Mouse (Mus musculus) adrenal gland, postnatal 4 days (tissue): Measurements from ENCODE around the gene Mocs1. TPM values are rescaled to one million over a fixed set of nuclear protein-coding genes. Genes with fewer than 3 reads are reported as not detected.

Experiments
- DNase-seq, 2 experiments: peaks; one replicate each; pipeline ENCODE4 v3.0.0; 2021 to 2022; ENCODE audit warnings: low spot score in 2 of 2, mixed read lengths in 2 of 2
- long read RNA-seq, 2 experiments: library from polyadenylated mRNA; stranded (forward); transcript quantifications; one replicate each; pipeline ENCODE4 v2.0.0; 2021
- total RNA-seq, 2 experiments: library from RNA; stranded (reverse); gene quantifications; 2 replicates each; pipeline ENCODE4 v1.2.3; 2021

Gene Mocs1
- 10 to 100 TPM; 49.9 to 58.4 TPM for total RNA-seq
- long read RNA-seq, experiment 1, partial matches to known transcripts, result 3 of 10 reads
- long read RNA-seq, experiment 1, other reads (novel, unspliced or antisense), result 7 of 10 reads
- long read RNA-seq, experiment 2, transcript Mocs1-201 (11 exons, 2,646 nt), result major isoform, 21 of 37 reads
- long read RNA-seq, experiment 2, partial matches to known transcripts, result 5 of 37 reads
- long read RNA-seq, experiment 2, other reads (novel, unspliced or antisense), result 10 of 37 reads

DNA sequence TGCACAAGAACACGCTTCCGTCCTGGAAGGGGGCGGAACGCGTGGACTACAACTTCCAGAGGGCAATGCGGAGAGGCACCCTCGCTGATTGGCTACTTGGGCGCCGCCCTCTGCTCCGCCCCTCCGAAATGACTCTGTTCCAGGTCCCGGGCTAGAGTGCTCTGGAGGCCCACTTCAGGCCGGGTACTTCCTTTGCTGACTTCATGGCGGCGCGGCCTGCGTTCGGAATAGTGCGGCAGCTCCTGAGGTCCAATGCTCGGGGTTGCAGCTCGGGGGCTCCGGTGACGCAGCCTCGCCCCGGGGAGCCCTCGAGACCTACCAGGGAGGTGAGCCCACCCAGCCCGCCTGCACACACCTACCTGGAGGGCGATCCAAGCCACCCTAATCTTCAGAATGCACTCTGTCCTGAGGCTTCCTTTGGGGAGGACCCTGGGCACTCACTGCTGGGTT is at the start of gene Mocs1:
Gene Mocs1, plus strand, starts transcription at position 124 of the 450 bp plus-strand sequence.
- peak; percentile 81 to 90 for DNase-seq

DNA sequence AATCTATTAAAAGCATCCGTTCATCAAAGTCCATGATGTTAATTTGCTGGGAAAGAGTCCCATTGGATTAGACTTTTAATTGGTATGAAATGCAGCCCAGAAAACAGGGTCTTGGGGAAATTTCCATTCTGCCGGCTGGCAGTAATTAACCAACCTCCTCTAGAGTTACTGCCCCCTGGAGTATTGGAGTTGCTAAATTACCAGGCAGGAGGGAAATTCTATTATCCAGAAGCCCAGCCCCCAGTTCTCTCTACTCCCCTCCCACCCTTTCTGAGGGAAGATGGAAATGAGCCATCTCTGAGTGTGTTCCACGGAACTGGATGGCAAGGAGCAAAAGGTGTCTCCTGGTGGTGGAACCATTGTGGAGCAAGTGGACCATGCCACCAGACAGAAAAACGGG is 48.5 kb upstream of the Mocs1 start:
- no peak for DNase-seq

DNA sequence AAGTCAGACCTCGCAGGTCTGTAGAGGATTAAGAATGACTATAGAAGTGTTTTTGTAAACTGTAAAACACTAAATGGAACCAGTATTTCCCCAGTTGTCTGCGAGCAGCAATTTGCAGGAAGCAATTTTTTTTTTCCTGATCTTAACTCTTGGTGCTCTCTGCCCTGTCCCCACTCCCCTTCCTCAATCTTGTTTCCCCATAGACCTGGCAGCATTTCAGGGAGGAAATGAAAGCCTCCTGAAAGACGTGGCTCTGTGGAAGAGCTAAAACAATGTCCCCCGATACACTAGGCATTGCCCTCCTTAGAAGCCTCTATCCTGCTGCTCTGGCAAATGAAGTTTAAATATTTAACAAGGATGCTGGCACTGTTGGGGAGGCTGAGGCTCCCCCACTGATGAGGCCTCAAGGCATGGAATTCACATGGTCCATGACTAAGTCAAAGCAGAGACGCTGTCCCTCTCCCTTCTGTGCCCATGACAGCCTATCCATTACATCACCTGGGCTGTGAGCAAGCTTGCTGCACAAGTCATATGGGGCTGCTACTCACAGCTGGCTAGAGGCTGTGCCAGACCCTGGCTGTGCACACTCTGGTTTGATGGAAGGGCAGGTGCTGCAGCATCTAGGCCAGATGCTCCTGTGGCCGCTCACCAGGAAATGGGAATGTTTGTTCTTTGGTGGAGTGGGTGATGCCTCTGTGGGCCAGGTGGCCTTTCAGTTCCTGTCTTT is 43.8 kb upstream of the Mocs1 start:
- DNase-seq, result no peak

DNA sequence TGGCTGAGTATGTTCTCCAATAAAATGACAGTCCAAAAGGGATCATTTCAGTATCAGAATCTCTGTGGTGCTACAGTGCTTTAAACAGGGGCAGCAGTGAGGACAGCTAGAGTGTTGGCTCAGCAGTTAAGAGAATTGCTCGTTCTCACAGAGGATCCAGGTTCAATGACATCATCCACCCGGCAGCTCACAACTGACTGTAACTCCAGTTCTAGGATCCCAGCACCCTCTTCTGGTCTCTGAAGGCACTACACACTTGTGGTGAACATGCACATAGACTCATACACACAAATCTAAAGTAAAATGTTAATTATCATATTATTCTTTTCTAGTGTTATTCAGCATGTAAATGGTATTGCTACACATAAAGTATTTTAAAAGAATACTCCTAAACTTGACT is 40.4 kb upstream of the Mocs1 start:
- no peak for DNase-seq

DNA sequence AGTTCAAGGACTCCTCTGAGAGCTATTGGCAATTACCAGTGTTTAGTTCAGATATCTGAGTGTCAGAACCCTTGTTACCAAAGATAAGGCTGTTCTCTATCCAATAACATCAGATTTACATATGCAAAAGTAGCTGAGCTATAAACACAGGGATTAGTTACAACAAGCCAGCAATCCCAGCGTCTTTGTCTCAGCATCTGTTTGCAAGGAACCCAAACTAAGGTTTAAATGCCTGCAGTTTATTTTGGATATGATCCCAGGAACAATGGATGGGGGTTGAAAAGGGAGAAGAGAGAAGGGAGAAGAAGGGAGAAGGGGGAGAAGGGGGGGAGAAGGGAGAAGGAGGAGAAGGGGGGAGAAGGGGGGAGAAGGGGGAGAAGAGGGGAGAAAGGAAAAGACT is 35.4 kb upstream of the Mocs1 start:
- DNase-seq, result no peak

DNA sequence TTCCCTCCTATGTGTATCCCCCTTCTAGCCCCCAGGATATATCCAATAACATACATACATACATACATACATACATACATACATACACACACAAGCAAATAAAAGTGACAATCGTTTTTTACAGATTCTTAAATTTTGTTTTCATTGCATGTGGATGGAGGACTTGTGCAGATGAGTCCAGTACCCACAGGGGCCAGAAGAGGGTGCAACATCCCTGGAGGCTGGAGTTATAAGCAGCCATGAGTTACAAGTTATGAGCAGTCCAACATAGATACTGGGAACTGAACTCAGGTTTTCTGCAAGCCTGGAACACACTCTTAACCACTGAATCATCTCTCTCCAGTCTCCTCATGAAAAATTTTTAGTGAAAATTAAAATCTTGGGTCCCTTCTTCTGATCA is 33.3 kb upstream of the Mocs1 start:
- DNase-seq, result no peak

DNA sequence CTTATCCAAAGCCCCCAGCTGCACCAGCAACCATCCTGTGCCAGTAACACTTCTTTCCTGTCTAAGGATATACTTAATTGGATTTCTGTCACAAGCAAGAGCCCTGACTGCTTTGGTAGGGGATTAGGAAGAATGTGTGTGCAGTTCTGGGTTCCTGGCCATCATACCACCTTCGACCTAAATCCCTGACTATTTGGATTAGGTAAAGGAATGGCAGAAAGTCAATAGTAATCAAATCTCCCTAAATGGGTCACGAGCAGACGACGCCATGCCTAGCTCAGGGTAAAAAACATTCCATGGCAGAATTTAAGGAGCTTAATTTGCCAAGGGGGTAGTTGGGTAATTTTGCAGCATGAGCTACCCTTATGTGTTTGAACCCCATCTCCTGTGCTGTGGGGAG is 28.6 kb upstream of the Mocs1 start:
- DNase-seq, result no peak

DNA sequence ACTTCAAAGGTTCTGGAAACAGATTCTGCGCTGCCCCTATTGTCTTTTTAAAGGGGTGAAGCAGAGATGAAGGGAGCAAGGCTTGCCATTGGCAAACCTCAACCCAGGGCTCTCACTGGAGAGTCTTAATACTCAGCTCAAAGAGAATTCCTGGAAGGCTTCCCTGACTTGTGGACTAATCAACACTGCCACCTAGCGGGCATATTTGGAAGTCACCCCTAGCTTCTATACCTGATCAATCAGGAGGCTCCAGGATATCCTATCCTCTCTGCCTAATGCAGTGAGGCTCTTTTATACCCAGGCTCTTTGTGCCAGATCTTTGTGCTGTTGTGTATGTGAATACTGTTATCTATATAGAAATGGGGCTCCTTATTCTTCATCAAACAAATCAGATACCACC is 28.0 kb upstream of the Mocs1 start:
- peak; percentile 37 to 69 for DNase-seq

DNA sequence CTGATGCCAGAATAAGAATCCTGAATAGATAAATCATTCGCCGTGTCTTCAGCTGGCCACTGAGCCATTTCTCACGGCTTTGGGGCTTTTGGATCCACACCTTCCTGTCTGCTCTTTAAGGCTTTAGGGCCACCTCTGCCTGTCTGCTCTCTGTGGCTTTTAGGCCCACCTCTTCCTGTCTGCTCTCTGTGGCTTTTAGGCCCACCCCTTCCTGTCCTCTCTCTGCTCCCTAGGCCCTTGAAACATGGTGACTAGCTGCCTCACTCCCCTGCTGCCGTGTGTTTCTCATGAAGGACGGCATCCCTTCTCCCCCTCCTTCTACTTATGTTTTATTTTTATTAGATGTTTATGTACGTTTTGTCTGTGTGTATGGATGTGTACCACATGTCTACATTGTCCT is 25.0 kb upstream of the Mocs1 start:
- DNase-seq, result no peak

DNA sequence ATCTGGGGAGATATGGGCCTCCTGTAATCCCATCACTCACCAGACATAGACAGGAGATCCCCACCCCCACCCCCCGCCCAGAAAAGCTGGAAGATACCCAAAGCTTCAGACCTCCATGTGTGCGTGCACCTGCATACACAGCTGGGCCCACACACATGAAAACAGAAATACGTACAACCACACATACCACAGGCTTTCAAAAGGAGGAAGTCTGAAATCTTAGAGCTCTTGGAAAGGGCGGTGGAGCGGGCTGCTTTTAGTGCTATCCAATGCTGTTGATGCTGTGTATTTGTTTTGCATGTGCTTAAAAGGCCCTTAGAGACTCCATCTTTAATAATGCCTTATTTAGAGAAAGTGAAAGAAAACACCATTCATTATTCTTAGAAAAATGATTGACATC is 22.2 kb upstream of the Mocs1 start:
- DNase-seq, result no peak

DNA sequence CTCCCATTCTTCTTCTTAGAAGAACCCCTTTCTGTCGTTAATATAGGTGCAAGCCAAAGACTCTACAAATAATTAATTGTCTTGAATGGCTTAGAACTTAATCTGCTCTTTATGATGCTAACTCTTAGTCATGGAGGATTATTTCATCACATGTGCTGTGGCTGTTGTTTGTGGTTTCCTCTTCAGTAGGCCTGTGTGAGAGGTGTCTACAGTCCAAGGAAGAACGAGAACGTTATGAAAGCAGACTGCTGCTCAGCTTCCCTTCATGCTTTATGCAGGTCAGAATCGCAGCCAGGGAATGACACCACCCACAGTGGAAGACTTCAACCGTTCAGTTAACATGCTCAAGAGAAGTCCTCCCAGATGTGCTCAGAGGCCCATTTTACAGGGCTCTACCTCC is 15.2 kb upstream of the Mocs1 start:
- DNase-seq, result no peak

DNA sequence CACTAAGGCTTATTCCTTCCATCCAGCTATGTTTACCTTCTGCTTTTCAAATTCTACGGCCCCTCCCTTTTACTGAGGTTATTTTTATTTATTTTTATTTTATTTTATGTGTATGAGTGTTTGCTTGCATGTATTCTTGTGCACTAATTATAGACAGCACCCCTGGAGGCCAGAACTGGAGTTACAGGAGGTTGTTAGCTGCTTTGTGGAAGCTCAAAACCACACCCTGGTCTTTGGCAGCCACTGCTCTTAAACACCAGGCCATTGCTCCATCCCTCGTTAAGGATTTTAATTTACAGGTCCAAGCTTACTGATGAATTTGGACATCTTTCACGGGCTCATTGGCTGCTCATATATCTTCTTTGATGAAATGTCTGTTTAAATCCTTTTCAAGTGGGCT is 14.6 kb upstream of the Mocs1 start:
- DNase-seq, result no peak

DNA sequence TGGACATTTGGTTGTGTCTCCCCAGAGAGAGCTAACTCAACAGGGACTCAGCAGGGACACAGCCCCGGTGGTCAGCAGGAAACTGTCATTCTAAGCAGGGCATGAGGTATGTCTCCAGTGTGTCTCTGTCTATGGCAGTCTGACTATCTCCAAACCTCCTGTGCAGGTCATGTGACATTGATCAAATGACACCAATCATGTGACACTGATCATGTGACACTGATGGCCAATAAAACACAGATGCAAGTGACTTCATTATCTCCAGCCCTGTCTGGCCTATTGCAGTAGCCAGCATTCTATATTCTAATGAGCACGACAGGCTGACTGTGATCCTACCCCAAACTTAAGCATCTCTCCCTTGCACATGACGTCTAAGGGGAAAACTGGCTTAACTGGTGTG is 11.9 kb upstream of the Mocs1 start:
- DNase-seq, result no peak

DNA sequence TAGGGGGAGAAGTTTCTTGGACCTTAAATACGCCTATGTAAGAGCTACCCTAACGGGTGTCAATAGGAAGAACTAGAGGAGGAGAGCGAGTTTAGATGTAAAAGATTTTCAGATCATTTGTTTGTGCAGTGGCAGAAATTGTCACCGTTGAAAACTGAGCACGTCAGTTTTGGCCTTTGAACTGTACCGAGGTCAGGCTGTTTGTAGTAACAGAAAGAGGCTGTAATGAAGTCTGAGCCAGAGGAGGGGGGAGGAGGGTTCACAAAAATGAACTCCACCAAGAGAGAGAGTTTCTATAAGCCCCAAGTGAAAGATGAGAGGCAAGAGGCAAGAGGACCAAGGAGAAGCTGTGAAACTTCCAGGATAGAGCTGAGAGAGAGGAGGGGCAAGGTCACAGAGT is 8.3 kb upstream of the Mocs1 start:
- DNase-seq, result no peak

DNA sequence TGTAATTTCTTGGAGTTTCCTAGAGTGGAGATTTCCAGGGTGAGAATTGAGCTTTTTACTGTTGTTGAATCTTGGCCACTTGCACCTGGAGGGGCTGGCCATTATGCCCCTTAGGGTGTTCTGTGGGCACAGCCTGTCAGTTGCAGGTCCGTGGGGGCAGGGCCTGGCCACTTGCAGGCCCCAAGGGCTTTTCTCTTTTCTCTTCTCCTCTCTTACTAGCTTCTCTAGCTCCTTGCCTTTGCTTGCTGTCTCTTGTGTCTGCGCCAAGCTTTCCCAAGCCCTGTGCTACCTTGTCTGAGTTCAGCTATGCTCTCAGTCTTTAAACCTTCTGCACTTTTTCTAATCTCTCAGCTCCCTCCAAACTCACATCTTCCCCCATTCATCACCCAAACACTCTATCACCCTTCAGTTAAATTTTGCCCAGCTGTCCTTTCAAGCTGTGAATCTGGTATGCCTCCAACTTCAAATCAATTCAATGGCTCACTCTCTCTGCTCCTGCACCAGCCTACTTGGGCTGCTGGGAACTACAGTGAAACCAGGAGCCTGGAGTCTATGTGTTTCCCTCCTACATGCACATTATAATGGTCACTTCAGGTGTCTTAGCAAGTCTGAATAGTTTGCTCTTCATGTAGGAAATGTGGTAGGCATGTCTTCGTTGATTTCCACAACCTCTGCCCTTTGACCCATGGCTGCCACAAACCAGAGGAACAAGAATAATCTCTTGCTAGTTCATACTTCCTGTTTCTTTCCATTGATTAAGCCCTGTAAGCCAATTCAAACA is 5.7 kb upstream of the Mocs1 start:
- DNase-seq, result no peak

DNA sequence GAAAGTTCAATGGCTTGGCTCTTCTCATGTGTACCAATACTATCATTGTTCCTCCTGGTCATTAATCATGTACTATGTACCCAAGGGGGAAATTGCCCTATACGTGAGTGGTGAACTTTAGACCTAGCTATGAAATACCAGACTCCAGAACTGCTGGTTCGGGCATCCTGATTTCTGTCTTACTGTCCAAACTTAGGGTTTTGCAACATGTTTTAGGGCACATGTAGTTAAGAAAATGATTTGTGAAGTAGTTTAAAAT is 5.2 kb upstream of the Mocs1 start:
- DNase-seq, result no peak

DNA sequence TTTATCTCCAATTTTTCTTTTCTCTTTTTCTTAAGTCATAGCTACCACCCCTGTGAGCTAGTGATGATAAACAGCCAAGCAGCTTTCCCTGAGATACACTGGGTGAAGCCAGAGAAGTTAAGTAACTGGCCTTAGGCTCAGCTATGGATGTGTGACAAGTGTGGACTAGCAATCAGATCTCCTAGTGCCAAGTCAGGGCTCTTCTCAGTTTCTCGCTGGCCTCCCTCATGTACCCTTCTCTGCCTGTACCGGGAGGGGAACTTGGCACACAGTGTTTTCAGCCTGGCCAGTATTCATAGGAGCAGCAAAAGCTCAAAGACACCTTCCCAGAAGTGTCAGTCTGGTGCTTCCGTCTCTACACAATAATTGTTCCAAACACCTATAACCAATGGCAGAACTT is 4.3 kb upstream of the Mocs1 start:
- no peak for DNase-seq

DNA sequence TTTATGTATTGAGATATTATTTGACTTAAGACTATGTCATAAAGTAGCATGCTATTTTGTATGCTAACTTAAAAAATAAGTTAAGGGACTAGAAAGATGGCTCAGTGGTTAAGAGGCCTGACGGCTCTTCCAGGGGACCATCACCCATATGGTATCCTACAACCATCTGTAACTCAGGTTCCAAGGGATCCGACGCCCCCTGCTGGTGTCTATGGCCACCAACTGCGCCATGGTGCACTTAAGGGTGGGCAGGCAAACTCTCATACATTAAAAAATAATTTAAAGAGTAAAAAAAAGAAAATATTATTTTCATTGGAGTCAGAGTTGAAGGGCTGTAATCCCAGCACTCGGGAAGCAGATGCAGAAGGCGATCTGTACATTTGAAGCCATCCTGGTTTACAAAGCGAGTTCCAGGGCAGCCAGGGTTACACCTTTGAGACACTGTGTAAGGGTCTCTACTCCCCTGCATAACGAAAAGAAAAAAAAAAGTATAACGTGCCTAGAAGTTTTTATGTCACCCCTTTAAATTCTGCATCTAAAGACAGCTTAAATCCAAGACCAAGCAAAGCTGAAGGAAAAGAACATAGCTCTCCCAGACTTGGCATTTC is 427 bp upstream of the Mocs1 start:
- DNase-seq, result no peak

DNA sequence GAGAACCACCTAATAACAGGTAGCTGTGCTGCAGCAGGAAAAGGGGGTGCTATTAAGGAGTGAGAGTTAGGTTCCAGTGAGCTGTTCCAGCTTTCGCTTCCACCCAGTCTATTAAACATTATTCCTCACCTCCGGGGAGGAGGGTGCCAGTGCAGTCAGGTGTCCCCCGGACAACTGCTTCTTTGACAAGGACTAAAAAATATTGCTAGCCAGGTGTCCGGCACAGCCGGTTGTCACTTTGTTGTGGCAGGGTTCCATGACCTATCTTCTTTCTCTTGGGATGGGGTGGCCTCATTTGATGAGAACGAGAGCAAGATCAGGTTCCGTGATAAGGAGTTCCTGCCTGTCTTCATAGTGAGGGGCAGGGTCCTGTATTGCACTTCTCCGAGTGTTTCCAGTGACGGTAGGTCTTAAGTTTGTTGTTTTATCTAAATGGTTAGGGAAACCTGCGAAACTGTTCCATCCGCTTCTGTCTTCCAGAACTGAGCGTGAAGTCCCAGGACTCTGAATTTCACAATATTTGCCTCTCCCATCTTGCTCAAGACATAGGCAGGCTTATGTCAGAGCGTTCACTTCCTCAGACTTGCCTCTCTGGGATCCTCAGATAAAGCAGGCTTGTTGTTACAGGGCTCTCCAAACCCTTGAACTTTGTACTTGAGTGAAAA is 721 bp downstream of the Mocs1 start:
- no peak for DNase-seq

DNA sequence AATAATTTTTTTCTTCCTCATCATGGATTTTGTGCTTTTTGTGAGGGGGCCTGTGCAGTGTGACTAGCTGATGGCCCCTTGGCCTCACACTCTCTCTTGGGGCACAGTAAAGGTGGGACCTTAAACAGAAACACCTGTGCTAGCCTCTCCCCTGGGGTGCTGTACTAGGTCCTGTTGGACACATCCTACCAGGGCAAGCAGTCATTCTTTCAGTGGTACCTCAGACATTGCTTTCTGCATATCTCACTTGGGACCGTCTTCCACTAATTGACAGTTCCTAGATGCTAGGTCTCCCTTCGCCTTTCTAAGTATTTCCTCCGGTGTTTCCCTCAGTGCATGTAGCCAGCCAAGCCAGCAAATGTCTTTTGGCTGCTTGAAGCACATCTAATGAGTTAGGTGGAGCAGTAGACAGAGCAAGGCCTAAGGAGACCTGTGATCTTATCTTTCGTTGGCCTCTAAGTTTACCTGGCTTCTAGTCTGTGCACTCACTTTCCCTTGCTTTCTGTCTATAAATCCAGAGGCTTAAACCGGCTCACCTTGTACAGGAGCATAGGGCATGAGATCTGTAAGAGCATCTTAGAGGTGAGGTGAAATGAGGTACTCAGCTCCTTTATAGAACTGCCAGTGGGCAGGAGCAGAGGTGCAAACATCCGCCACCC is 1.4 kb downstream of the Mocs1 start:
- no peak for DNase-seq

DNA sequence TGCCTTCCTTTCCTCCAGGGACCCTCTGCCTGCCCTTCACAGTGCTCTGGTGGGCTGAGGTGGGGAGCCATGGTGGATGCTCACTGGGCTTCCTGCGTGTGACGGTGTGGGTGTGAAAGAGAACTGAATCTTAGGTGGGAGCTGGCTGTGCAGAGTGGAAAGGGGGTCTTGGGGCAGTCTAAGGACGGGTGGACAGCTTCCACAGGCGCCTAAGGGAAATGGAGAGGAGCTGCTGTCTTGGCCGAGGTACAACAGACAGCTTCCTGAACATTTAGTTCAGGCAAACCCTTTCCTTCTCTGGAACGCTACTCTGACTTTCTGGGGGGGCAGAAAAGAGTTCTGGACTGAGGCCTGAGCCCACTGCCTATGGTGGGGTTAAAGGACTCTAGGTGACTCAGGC is 2.0 kb downstream of the Mocs1 start:
- DNase-seq, result no peak
